Mouse (Mus musculus) urinary bladder, postnatal 36 days (tissue): Measurements from ENCODE around the gene Tifa.
A peak's percentile ranks its signal among the peaks of the same experiment; 100 is the strongest.

Source experiments
- DNase-seq, 2 experiments: peaks; one replicate each; pipeline ENCODE4 v3.0.0; 2022; ENCODE audit warnings: low spot score in 2 of 2, mixed read lengths in 1 of 2

Tifa gene

GRCm38 (mm10) chr3:127826503-127826902, 36.9 kb downstream of the Tifa start:
- DNase-seq = no peak

- DNase-seq = no peak
Measured at GRCm38 (mm10) chr3:127827123-127827522, 37.5 kb downstream of the Tifa start.

GRCm38 (mm10) chr3:127830183-127830582, 40.6 kb downstream of the Tifa start:
- DNase-seq = no peak

GRCm38 (mm10) chr3:127831079-127831478, 41.5 kb downstream of the Tifa start:
- no peak for DNase-seq

GRCm38 (mm10) chr3:127834040-127834439, 44.4 kb downstream of the Tifa start:
- no peak for DNase-seq

- DNase-seq = no peak
Measured at GRCm38 (mm10) chr3:127835594-127835993, 46.0 kb downstream of the Tifa start.

- no peak for DNase-seq
Measured at GRCm38 (mm10) chr3:127836798-127837153, 47.2 kb downstream of the Tifa start.

GRCm38 (mm10) chr3:127837154-127837865, 47.7 kb downstream of the Tifa start, which contains the start of gene Ap1ar:
Ap1ar (minus strand) TSS chr3:127837523.
- DNase-seq = peak; percentile 93 to 96

GRCm38 (mm10) chr3:127837972-127838644, 48.5 kb downstream of the Tifa start:
- DNase-seq = no peak

- no peak for DNase-seq
Measured at GRCm38 (mm10) chr3:127841926-127842325, 52.3 kb downstream of the Tifa start.

GRCm38 (mm10) chr3:127843324-127843940, 53.8 kb downstream of the Tifa start:
- no peak for DNase-seq

GRCm38 (mm10) chr3:127843941-127844327, 54.3 kb downstream of the Tifa start:
- no peak for DNase-seq

GRCm38 (mm10) chr3:127848088-127848808, 58.6 kb downstream of the Tifa start:
- no peak for DNase-seq

GRCm38 (mm10) chr3:127849922-127850321, 60.3 kb downstream of the Tifa start:
- DNase-seq = no peak

GRCm38 (mm10) chr3:127850776-127851646, 61.4 kb downstream of the Tifa start:
- no peak for DNase-seq

GRCm38 (mm10) chr3:127852722-127853121, 63.1 kb downstream of the Tifa start:
- DNase-seq = no peak

- peak; percentile 65 to 76 for DNase-seq
Measured at GRCm38 (mm10) chr3:127853431-127854206, 64.0 kb downstream of the Tifa start.

GRCm38 (mm10) chr3:127861340-127861739, 71.7 kb downstream of the Tifa start:
- peak; percentile 28 to 35 for DNase-seq

GRCm38 (mm10) chr3:127862479-127862878, 72.9 kb downstream of the Tifa start:
- DNase-seq = no peak

GRCm38 (mm10) chr3:127863571-127863970, 74.0 kb downstream of the Tifa start:
- no peak for DNase-seq
